Mouse (Mus musculus) spleen, adult 2 months (tissue): ENCODE results near the gene Slirp.
"Not testable (repeated sequence)": the region's sequence is repeated elsewhere in the genome, so short reads cannot be mapped to it uniquely, and the experiment has no call there.

Source experiments
- CTCF ChIP-seq: fragments of 200-500 bp; IDR thresholded peaks from 2 replicates; pipeline ENCODE4 v1.5.1; 2011; ENCODE audit warnings: mild to moderate bottlenecking, inconsistent platforms; ENCODE audit not compliant: insufficient read depth, insufficient read length, insufficient replicate concordance; ENCODE audit errors: extremely low read depth
- POLR2A ChIP-seq: fragments of 200-500 bp; IDR thresholded peaks from 2 replicates; pipeline ENCODE4 v1.6.1; 2011; ENCODE audit warnings: low read depth, low read length, inconsistent platforms

- TF ChIP-seq CTCF, POLR2A: not testable (repeated sequence)
These were observed 45.0 kb downstream of the Slirp start for GRCm38 (mm10) chr12:87488683-87489082.
